Mouse (Mus musculus): Measurements from ENCODE around the gene Dvl3. TPM values are rescaled to one million over a fixed set of nuclear protein-coding genes. Genes with fewer than 3 reads are reported as not detected.

Gene Dvl3
- polyA plus RNA-seq, 1 experiment: 109 TPM

DNA sequence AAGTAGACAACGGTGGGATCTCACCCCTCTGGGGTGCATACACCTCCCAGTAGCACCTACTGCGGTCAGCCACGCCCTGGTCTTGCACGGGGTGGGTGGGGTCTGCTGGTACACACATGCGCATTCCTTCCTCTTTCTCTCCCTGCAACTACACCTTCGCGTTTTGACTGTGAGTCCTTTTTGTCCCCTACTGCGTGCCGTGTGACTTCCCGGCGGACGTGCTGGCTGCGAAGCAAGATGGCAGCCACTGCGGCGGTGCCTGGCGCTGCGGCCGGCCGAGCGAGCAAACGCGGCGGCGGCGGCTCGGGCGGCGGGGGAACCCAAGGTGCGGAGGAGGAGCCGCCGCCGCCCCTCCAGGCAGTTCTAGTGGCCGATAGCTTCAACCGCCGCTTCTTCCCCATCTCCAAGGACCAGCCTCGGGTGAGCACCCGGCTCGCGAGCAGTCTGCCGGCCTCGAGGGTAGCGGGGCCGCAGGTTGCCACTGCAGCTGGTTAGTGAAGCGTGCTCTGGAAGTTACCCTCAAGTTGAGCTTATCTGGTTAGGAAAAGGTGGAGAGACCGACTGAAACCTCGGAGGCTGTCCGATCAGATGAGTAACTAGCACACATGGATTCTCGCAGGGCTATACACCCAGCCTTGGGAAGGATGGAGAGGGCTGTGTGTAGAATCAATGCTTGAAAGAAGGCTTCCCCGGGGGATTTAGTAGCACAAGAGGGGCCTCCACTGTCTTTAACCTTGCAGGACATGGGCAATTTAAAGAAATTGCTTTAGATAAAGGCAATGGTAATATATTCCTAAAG, 17.9 kb upstream of the Dvl3 start, which contains the start of gene Eif2b5:
Gene Eif2b5, plus strand, starts transcription at position 141 of the 799 bp plus-strand sequence.
- TF ChIP-seq POLR2A (IDR thresholded peaks at IDR 0.05; ENCODE audit: borderline replicate concordance, extremely low read depth, insufficient read depth, insufficient read length, poor library complexity, severe bottlenecking) (peak; percentile 82), CTCF (IDR thresholded peaks at IDR 0.05; ENCODE audit: borderline replicate concordance, extremely low read depth, insufficient read depth, insufficient read length) (no peak)
- peak; percentile 98 for DNase-seq (ENCODE audit: low read depth)

DNA sequence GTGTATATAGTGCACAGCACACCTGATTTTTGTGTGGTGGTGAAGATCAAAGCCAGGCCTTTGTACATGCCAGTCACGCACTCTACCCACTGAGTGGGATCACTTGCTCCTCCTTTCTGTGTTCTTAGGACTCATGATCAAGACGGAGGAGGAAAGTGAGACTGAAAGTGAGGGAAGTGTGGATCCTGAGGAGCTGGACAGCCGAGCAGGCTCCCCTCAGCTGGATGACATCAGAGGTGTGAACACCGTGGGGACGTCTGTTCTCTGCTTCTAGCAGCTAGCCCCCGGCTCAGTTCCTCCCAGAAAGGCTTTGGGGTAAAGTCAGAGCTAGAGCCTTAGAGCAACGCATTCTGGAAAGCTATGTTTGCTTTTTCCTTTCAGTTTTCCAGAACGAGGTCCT, 10.8 kb upstream of the Dvl3 start:
- DNase-seq (ENCODE audit: low read depth): no peak
- TF ChIP-seq CTCF (IDR thresholded peaks at IDR 0.05; ENCODE audit: borderline replicate concordance, extremely low read depth, insufficient read depth, insufficient read length): no peak
- TF ChIP-seq POLR2A (IDR thresholded peaks at IDR 0.05; ENCODE audit: borderline replicate concordance, extremely low read depth, insufficient read depth, insufficient read length, poor library complexity, severe bottlenecking): no peak

DNA sequence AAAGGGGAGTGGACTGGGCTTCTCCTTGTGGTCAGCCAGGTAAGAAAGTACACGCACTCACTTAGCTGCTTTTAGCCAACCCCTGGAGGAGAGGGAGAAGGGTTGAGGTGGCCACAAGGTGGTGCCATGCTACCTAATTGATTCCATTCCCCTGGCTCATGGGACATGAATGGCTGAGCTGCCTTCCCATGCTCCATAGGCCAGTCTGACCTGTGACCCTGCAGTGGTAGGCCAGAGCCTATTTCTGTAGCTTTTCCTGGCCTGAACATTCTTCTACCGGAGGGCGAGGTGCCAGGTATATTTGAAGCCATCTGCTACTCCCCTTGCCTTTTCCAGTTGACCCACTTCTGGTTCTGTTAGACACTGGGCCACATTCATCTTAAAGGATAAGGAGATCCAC, 7.4 kb upstream of the Dvl3 start:
- TF ChIP-seq POLR2A (IDR thresholded peaks at IDR 0.05; ENCODE audit: borderline replicate concordance, extremely low read depth, insufficient read depth, insufficient read length, poor library complexity, severe bottlenecking): no peak
- peak; percentile 51; the same call in 1 of the 2 replicates for TF ChIP-seq CTCF (IDR thresholded peaks at IDR 0.05; ENCODE audit: borderline replicate concordance, extremely low read depth, insufficient read depth, insufficient read length)
- DNase-seq (ENCODE audit: low read depth): peak; percentile 35

DNA sequence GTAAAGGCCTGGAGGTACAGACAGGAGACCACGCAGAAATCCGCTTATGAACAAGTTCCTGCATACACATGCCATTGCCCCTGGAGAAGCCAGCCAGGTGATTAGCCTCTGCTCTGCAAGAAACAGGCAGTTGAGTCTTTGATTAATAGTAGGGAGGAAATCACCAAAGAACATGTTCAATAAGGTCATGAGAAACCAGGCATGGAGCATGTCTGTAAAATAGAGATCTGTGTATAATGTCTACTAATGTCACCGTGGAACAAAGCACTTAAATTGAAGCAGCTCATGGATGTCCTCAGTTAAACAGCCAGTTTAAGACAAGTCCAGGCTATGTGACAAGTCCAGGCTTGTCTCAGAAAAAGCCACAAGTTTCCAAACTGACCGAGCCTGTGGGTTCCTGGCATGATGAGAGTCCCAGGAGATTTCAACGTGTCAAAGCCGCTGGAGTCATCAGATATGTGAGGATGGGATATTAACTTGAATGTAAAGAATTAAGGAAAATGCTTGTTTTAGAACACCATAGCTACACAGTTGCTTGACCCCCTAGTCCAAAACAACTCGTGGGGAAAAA, 5.4 kb upstream of the Dvl3 start:
- TF ChIP-seq POLR2A (IDR thresholded peaks at IDR 0.05; ENCODE audit: borderline replicate concordance, extremely low read depth, insufficient read depth, insufficient read length, poor library complexity, severe bottlenecking) (no peak), CTCF (IDR thresholded peaks at IDR 0.05; ENCODE audit: borderline replicate concordance, extremely low read depth, insufficient read depth, insufficient read length) (no peak)
- no peak for DNase-seq (ENCODE audit: low read depth)

DNA sequence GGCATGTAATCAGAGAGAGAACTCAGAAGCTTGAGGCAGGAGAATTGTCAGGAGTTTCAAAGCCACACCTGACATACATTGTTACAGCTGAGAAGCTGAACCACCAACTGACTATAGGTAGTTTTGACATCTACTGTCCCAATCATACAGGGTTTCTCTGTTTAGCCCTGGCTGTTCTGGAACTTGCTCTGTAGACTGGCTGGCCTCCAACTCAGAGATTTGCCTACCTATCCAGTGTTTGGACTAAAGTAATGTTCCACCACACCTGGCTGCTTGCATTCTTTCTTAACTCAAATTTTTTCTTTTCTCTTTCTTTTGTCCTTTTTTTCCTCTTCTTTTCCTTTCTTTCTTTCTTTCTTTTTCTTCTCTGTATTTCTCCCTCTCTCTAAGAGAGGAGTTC, 750 bp upstream of the Dvl3 start:
- TF ChIP-seq CTCF (IDR thresholded peaks at IDR 0.05; ENCODE audit: borderline replicate concordance, extremely low read depth, insufficient read depth, insufficient read length) (no peak), POLR2A (IDR thresholded peaks at IDR 0.05; ENCODE audit: borderline replicate concordance, extremely low read depth, insufficient read depth, insufficient read length, poor library complexity, severe bottlenecking) (no peak)
- DNase-seq (ENCODE audit: low read depth): no peak

DNA sequence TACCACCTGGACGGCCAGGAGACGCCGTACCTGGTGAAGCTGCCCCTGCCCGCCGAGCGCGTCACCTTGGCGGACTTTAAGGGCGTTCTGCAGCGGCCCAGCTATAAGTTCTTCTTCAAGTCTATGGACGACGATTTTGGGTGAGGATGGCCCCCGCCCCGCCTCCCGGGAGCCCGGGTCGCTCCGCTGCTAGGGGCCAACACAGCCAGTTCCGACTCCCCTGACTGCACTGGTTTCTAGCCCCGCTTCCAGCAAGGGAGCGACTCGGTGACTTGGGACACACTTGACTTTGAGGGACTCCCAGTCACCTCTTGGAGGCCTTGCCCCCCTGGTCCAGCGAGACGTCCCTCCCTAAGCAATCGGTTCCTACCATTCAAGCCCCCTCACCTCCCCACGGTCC, 434 bp downstream of the Dvl3 start:
- DNase-seq (ENCODE audit: low read depth): no peak
- no peak for TF ChIP-seq CTCF (IDR thresholded peaks at IDR 0.05; ENCODE audit: borderline replicate concordance, extremely low read depth, insufficient read depth, insufficient read length)
- no peak for TF ChIP-seq POLR2A (IDR thresholded peaks at IDR 0.05; ENCODE audit: borderline replicate concordance, extremely low read depth, insufficient read depth, insufficient read length, poor library complexity, severe bottlenecking)

DNA sequence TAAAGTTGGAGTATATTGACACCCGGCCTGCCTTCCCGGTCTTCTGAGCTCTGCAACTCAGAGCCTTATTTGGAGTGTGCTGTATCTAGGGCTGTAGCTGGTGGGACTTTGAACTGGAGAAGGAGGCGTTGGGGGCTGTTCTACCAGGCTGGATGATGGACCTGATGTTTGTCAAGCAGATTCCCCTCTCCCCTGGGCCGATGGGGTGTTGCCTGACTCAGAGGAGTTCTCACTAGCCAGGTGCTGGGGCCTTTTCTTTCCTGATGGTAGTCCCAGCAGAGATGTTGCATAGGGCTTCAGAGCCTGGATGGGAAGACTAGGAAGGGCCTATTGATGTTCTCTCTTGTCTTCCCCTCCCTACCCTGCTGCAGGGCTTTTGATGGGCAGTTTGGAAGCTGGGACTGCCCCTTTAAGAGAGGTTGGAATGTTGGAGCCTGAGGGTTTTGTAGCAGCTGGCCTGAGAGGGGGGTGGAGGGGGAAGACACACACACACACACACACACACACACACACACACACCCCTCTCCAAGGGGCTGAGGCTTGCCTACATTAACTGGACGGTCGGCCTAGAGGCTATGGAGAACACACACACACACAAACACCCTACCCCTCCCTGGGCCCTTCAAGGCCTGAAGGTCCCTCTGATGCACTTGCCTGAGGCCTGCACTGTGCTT, 1.1 kb downstream of the Dvl3 start:
- peak; percentile 88 for DNase-seq (ENCODE audit: low read depth)
- TF ChIP-seq CTCF (IDR thresholded peaks at IDR 0.05; ENCODE audit: borderline replicate concordance, extremely low read depth, insufficient read depth, insufficient read length) (no peak), POLR2A (IDR thresholded peaks at IDR 0.05; ENCODE audit: borderline replicate concordance, extremely low read depth, insufficient read depth, insufficient read length, poor library complexity, severe bottlenecking) (no peak)

DNA sequence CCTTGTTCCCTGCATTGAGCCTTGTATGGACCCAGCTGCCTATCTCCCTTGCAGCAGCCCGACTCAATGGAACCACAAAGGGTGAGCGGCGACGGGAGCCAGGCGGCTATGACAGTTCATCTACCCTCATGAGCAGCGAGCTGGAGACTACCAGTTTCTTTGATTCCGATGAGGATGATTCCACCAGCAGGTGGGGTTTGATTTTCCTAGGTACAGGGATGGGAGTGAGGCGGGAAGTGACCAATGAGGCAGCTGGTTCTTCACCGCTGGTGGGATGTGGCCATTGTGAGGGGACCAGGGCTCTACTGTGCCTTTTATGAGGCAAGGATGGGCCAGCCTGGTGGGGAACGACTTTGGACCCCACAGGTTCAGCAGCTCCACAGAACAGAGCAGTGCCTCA, 7.1 kb downstream of the Dvl3 start:
- DNase-seq (ENCODE audit: low read depth): no peak
- TF ChIP-seq CTCF (IDR thresholded peaks at IDR 0.05; ENCODE audit: borderline replicate concordance, extremely low read depth, insufficient read depth, insufficient read length) (no peak), POLR2A (IDR thresholded peaks at IDR 0.05; ENCODE audit: borderline replicate concordance, extremely low read depth, insufficient read depth, insufficient read length, poor library complexity, severe bottlenecking) (no peak)

DNA sequence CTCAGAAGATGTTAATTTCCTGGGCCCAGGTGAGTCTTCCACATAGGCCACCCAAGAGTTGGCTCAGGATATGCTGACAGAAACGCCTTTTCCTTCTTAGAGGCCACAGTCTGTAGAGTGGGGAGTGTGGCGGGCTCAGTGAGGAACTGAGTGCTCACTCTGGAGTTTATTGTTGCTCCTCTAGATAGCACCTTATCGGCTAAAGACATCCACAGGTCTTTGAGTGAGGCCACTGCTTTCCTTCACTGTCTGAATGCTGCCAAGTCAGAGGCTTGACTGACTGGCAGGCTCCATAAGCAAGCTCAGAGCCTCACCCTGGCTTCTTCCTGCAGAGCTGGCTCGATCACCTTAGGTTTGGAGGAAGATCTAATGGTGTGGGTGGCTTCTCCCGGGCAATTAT, 12.0 kb downstream of the Dvl3 start:
- DNase-seq (ENCODE audit: low read depth): no peak
- TF ChIP-seq CTCF (IDR thresholded peaks at IDR 0.05; ENCODE audit: borderline replicate concordance, extremely low read depth, insufficient read depth, insufficient read length) (no peak), POLR2A (IDR thresholded peaks at IDR 0.05; ENCODE audit: borderline replicate concordance, extremely low read depth, insufficient read depth, insufficient read length, poor library complexity, severe bottlenecking) (no peak)

DNA sequence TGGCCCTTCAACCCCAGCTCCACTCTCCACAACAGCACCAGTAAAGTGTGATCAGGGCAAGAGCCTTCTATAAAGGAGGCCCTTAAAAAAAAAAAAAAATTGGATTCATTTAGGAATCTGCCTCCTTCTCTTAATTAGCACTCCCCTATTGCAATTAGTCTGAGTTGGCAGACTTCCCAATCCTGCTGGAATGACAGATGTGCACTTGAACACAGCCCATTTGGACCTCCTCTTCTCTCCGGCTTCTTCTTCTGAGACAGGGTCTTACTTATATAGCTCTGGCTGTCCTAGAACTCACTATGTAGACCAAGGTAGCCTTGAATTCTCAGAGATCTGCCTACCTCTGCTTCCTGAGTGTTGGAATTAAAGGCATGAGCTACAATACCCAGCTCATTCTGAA, 12.6 kb downstream of the Dvl3 start:
- TF ChIP-seq POLR2A (IDR thresholded peaks at IDR 0.05; ENCODE audit: borderline replicate concordance, extremely low read depth, insufficient read depth, insufficient read length, poor library complexity, severe bottlenecking): no peak
- TF ChIP-seq CTCF (IDR thresholded peaks at IDR 0.05; ENCODE audit: borderline replicate concordance, extremely low read depth, insufficient read depth, insufficient read length): no peak
- DNase-seq (ENCODE audit: low read depth): peak; percentile 83

DNA sequence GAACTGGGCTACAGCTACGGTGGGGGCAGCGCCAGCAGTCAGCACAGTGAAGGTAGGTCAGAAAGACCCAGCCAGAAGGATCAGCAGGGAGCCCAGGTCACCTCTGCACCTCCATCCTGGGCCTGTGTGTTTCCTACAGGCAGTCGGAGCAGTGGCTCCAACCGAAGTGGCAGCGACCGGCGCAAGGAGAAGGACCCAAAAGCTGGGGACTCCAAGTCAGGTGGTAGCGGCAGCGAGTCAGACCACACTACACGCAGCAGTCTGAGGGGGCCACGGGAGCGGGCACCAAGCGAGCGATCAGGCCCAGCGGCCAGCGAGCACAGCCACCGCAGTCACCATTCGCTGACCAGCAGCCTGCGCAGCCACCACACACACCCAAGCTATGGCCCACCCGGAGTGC, 14.2 kb downstream of the Dvl3 start:
- no peak for DNase-seq (ENCODE audit: low read depth)
- TF ChIP-seq CTCF (IDR thresholded peaks at IDR 0.05; ENCODE audit: borderline replicate concordance, extremely low read depth, insufficient read depth, insufficient read length) (no peak), POLR2A (IDR thresholded peaks at IDR 0.05; ENCODE audit: borderline replicate concordance, extremely low read depth, insufficient read depth, insufficient read length, poor library complexity, severe bottlenecking) (no peak)

All from brain, embryonic 14.5 days (tissue).